Mouse (Mus musculus) left cerebral cortex, adult 8-10 months (tissue): ENCODE data around the gene Wwc2. TPM values are rescaled to one million over a fixed set of nuclear protein-coding genes. Genes with fewer than 3 reads are reported as not detected.

Experiments used
- DNase-seq, 2 experiments: peaks; one replicate each; pipeline ENCODE4 v3.0.0; 2022; ENCODE audit warnings: low spot score in 2 of 2
- total RNA-seq, 4 experiments: library from RNA; stranded (reverse); gene quantifications; 2 replicates each; pipeline ENCODE4 v1.2.4; 2022

Wwc2 gene
- total RNA-seq, 4 experiments from 2014 or later: 24.4 to 25.9 (median 24.8) TPM

DNA sequence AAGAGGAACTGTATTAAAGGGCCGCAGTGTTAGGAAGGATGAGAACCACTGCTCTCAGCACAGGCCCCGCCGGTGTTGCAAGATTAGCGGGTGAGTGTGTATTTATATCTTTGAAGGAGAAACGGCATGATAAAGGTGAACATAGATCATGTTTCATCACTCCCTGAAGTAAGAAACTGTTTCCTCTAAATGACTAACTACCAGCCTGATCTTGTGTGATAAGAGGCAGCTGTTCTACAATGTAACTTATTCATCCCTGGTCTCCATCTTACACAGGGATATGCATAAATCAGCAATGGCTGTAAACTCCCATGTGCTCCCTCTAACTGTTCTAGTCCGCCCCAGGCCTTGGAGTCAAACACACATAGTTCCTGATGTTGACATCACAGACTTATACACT lies 191.3 kb downstream of the Wwc2 start:
- DNase-seq: no peak

DNA sequence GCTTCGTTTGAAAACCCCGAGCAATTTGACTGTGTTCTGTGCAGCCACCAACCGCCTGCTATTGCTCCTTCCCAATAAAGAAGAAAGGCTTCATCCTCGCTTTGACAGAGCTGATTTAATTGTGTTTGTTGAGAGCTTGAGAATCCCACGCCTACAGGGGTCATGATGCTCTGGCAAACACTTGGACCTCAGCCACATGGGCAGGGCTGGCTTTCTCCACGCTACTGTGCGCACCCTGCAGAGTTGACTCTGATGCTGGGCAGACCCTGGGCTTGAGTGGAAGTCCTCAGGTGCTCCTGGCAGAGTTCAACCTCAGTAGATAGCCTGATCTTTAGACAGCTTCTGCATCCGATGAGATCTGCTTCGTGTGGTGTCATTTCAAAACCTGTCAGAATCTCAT lies 198.7 kb downstream of the Wwc2 start:
- no peak for DNase-seq

DNA sequence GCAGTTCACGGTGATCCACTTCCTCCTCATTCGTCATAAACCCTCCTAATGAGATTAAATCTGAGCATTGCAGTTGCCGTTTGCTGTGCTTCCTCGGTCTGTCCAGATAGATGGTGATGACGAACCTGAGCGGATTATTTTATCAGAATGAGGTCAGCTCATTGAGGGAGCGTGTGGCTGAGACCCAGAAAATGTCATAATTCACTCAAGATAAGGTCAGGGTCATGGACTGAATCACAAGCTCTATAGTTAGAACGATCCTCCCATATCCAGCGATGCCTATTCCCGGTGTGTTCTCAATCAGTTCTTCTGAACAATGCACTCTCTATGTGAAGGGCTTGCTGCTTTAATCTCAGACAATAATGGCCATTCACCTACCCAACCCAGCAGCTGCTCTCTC lies 203.0 kb downstream of the Wwc2 start:
- DNase-seq: no peak

DNA sequence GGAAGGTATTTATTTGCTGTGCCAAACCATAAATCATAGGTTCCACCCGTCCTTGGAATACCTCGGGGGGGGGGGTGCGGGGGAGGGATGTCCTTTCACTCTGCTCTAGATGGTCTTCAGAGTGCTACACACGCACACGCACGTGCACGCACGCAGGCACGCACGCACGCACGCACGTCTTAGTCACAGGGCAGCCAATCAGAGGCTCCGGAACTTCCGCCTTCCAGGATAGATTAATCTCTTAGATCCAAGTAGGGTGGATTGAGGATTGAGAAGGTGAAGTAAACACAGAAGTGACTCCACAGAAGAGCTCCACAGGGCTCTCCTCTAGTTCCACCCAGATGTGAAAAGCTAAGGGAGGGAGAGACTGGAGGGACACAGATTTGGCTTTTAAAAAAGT lies 204.4 kb downstream of the Wwc2 start:
- no peak for DNase-seq

- no peak for DNase-seq
These were observed 206.3 kb downstream of the Wwc2 start for GRCm38 (mm10) chr8:47784436-47784835.

GRCm38 (mm10) chr8:47783944-47784343 lies 206.8 kb downstream of the Wwc2 start:
- DNase-seq: peak in 1 of 2 experiments; percentile 54

DNA sequence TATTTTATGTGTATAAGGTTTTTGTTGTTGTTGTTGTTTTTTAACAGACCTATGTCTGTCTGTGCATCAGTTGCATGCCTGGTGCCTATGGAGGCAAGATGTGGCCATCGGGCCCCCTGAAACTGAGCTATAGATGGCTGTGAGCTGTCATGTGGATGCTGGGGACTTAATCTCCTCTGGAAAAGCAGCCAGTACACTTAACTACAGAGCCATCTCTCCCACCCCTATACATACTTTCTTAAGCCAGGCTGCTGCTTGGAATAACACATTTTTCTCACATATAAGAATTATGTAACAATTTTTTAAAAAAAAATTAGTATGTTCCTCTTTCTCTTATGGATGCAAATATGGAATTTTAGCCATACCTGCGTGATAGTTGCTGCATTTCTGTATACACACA lies 207.2 kb downstream of the Wwc2 start:
- DNase-seq: no peak

DNA sequence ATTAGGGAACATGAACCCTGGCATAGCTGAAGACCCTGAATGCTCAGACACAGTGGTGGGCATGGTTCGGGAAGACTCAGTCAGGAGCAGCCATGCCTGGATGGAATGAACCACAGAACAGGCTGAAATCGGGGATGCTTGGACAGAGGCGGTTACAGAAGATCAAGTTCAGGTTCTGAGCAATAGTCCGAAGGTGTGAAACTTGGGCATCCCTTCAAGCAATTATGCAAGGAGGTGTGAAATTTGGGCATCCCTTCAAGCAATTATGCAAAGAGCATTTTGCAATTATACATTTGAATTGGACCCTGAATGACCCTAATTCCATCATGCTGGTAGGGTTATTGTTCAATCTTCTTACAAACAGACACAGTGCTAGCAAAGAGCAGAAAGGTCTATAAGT lies 208.8 kb downstream of the Wwc2 start:
- DNase-seq: no peak

DNA sequence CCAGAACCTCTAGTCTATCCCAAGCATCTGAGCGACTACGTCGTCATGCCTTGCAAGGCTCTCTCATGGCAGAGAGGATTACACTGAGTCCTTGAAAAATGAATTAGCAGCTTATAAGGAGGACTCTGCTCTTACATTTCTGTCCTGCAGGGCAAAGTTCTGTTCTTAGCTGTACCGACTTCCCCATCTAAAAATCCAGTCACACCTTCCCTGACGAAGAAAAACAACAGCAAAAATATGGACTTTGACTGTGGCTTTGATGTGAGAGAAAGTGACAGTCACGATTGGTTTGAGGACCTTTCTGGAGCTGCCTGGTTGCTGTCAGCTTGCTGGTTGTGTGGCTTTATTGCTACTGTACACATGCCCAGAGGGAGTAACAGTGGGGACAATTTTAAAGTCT lies 211.1 kb downstream of the Wwc2 start:
- no peak for DNase-seq

- no peak for DNase-seq
These were observed 213.3 kb downstream of the Wwc2 start for GRCm38 (mm10) chr8:47777415-47777814.

Other genes starting within 250 kb of the Wwc2 start
- not detected for gene Cldn24, start 168.8 kb downstream of the Wwc2 start, total RNA-seq
- 1 to 10 TPM in 3 of 4 experiments, under 1 TPM in 1; 0.39 to 2.4 (median 1.5) TPM for gene Cldn22, start 166.4 kb downstream of the Wwc2 start, total RNA-seq
- 1 to 10 TPM; 6.5 to 7.9 (median 7.2) TPM for gene Dctd, start 108.2 kb upstream of the Wwc2 start, total RNA-seq